Mouse (Mus musculus) embryo, embryonic 10.5 days (tissue): ENCODE results near the gene Wdr81.
"Not testable (repeated sequence)": the region's sequence is repeated elsewhere in the genome, so short reads cannot be mapped to it uniquely, and the experiment has no call there.

Experiments
- DNase-seq: peaks from one replicate; pipeline ENCODE4 v3.0.0-alpha.2; 2015; ENCODE audit warnings: low spot score

Wdr81 gene

DNA sequence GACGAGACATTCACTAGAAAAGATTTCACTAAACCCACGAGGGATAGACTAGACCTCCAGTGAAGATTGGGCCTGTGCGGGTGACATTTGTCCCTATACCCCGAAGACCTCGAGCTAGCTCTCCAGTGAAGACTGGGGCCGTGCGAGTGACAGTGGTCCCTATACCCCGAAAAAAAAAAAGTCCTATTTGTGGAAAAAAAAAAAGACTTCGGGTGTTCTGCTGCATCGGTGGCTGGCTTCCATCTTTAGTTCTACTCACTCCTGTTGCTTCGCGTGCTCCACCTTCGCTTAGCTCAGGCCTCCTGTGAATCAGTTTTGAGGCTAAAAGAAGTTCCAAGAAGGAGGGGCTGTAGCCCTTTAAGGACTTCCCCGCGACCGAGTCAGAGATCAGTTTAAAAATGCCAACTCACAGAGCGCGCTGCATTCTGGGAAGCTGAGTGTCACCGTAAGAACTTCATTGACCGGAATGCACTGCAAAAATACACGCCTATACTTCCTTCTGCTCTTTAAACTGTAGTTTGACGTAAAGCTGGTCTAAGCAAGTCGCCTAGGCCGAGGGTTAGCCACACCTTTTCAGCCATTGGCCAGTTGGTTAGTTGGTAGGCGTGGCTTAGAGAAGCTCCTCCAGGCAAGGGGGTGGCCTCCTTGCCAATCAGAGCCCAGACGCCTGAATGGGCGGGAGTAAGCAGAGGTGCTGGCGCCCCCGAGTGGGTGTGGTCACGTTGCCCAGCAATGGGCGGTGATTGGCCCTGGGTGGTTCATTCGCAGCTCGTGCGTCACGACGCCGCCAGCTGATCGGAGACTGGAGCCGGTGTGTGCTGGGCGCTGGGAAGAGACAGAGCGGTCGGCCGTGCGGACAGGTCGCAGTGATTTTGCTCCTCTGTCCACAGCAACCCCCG lies 6.6 kb upstream of the Wdr81 start, which contains the start of gene Tlcd2:
Gene Tlcd2, plus strand, starts transcription at position 872 of the 899 bp plus-strand sequence.
- DNase-seq = peak; percentile 100

DNA sequence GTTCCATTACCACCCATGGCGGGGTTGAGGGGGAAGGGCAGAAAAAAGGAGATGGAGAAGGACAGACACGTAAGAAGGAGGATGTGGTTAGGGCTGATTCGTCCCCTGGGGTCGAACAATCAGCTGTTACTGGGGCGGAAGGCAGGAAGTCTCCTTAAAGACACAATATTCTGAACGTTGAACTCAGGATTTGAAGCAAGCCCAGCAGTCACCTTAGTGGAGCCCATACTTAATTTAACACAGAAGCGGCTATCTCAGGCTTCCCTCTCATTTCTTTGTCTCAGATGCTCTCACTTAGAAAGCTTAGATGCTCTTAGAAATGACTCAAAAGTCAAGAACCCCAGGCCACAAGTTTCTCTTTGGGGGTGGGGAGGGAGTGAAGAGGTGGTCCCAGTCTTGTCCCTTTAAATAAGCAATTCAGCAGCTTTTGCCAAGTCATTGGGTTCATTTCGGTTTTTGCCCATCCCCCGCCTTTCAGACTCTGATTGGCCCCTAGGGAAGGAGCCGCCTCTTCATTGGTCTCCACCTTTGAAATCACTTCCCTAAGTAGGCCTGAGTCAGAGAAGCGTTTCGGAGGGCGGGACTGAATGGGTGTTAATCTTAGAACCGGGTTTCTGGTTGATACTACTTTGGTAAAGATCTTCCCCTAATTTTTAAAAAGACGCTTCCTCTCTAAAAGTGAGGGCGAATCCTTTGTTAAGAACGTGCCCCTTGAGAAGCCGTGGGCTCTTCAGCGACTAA lies 5.8 kb upstream of the Wdr81 start:
- DNase-seq = peak; percentile 97

DNA sequence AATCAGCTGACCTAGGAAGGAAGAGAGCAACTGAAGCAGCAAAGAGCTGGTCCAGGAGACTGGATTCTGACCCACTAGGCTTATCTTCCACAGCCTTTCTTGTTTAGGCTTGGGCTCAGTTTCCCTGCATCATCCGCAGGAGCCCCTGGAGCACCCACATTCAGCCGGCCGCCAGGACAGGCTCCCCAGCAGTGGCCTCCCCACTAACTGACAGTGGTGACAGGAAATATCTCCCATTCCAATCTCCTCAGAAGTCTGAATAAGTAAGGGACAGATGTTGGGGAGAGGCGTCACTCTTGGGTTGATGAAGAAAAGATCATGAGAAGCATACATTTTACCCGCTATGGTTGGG lies 5.2 kb upstream of the Wdr81 start:
- DNase-seq = no peak

DNA sequence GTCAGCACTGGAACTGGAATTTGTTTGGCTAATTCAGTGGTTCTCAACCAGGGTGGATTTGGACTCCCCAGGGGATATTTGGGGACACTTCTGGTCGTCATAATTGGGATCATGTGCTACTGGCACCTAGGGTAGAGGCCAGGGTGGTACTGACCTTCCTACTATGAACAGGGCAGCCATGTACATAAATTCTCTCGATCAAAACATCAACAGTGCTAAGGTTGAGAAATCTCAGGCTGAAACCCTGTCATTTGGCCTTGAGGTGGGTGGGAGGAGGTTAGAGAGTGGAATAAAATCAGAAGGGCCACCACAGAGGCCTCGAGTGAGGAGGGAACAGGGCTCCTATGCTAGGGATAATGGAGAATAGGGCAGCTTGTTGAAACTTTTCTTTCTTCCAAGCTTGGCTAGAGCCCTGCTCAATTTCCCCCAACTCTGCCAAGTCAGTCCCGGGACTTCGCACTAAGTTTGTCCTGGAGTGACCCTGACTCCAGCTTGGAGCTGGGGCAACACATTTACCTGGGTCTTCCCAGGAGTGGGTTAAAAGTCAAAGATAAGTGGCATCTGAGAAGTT lies 4.7 kb upstream of the Wdr81 start:
- DNase-seq = no peak

DNA sequence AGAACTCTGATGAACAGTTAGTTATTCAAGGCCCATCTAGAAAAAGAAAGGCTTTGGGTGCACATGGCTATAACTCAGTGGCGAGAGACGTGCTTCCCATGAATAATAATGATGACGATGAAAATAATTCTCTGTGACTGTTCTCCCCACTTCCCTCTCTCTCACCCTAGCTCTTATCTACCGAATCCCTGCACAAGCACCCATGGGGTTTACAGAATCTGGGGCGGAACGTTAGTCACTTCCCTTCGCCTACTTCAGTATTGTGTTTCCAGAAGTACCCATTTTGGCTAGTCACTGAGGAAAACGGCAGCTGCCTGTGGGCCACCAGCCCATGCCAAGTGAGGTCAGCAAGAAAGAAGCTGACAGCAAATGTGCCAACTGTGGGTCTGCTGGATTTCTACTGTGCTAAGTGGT lies 4.1 kb upstream of the Wdr81 start:
- no peak for DNase-seq

DNA sequence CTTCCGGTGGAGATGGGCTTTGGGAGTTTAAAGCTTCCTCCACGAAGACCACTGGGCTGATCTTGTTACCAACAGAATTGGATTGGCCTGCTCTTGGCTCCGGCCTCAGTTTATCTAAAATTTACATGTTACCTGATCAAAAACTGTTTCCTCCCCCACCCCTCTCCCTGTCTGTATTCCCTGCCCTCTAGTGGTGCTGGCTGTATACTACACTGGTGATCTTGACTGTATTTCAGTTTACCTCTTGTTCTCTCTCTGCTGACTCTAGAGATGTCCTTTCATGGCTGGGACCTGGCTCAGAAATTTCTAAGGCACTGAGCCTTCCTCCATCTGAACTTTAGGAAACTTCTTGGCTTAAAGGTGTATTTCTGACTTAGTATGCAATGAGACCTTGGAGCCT lies 3.7 kb upstream of the Wdr81 start:
- DNase-seq = peak; percentile 73

DNA sequence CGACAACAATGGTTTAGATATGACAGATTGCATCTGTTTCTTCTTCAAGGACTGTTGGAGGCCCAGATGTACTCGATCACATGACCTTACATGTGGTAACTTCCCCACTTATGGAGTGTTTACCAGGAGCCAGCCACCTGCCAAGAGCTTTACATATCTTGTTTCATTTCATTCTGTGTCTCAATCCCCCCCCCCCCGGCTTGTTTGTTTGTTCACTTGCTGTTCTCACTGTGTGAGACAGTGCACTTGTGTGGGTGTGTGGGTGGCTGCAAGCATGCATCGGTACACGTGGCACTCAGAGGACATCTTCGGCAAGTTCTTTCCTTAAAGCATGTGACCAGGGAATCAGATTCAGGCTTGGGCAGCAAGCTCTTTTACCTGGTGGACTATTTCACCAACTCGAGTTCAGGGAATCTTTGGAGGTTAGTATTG lies 1.9 kb upstream of the Wdr81 start:
- DNase-seq = no peak

DNA sequence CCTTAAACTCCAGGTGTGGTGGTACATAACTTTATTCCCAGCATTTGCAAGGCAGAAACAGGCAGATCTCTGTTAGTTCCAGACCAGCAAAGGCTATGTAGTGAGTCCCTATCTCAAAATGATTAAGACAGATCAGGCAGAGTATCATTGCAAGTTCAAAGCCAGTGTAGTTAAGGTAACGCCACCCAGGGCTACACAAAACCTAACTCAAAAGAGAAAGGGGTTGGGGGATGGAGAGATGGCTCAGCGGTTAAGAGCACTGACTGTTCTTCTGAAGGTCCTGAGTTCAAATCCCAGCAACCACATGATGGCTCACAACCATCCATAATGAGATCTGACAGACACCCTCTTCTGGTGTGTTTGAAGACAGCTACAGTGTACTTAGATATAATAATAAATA lies 1.5 kb upstream of the Wdr81 start:
- not testable (repeated sequence) for DNase-seq

DNA sequence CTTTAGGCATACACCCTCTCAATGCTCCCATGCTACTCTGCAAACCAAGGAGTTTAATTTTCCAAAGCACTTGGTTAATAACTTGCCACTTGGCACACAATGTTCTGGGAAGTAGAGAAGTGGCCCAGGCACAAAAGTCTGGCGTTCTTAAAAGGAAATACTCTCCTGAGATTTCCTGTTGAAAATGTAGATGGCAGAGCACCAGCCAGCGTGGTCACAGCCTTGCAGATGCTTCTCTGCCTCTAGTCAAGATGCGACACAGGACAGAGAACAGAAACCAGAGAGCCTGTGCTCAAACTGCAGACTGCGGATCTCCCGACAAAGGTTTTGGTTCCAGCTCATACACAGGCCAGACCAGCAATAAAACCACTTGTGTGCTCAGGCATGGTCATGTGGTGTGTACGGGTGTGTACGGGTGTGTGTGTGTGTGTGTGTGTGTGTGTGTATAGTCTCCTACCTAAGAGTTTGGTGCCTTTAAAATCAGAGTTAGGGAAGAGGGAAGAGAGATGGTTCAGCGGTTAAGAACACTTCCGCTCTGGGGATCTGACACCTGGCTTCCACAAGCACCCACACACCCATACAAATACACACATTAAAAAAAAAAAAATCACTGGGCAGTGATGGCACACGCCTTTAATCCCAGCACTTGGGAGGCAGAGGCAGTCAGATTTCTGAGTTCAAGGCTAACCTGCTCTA lies 672 bp upstream of the Wdr81 start:
- no peak for DNase-seq

DNA sequence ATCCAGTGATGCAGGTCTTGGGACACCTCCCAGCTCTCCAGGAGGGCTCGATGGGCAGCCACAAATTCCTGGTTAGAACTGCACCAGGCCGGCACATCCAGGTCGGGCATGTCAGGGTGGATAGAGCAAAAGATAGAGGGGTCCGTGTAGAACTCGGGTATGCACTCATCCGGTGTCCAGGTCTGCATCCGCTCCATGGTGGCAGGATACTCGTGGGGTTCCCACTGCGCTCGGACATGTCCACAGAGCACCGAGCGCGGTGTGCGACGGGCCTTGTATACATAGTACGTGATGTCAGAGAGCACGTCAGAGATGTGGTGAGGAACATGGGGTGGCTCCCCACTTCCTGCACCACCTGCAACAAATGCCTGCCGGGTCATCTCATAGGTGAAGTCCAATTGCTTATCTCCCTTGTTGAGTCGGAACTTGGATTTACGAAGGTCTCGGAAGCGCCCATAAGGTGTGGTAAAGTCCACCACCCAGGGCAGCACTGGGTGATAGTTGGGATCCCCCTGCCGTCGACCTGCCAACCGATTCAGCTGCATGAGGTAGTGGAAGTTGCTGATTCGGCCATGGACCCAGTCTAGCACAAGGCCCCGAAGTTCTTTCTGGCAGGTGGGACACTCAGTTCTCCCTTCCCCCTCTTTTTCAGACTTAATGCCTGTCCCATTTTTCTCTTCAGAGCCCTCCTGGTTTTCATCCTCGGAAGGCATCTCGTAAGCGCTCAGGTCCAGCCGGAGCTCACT lies 1.5 kb downstream of the Wdr81 start:
- DNase-seq = no peak

DNA sequence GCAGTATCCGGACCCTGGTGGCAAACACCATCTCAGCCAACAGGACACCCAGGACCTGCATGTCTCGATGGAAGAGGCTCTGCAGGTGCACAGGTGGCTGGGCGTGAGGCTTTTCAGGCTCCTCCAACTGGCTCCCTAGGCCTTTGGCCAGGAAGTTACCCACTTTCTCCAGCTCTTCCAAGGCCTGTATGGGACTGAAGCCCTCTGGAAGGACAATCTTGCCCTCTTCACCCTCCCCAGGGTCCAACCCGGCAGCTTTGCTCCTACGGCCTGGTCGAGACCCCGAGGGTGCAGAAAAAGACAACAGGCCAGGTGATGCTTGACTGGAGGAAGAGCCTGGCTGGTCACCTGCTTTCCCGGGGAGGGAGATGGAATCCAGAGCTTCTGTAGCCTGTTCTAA lies 2.4 kb downstream of the Wdr81 start:
- DNase-seq = no peak

DNA sequence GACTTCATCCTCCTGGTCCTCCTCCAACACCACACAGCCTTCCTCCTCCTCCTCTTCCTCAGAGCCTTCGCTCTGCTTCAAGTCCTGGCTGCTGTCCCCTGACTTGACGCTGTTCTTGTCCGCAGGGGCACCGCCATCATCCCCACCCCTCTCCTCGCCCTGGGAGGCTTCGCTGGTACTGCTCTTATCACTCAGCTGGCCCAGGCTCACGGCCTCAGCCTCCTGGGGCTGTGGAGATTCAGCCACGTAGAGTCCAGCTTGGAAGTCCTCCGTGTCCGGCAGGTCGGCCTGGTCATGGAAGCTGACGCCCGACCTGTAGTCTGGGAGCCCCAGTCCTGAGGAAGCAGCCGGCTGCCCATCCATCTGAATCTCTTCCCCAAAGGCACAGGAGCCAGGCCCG lies 3.6 kb downstream of the Wdr81 start:
- no peak for DNase-seq

DNA sequence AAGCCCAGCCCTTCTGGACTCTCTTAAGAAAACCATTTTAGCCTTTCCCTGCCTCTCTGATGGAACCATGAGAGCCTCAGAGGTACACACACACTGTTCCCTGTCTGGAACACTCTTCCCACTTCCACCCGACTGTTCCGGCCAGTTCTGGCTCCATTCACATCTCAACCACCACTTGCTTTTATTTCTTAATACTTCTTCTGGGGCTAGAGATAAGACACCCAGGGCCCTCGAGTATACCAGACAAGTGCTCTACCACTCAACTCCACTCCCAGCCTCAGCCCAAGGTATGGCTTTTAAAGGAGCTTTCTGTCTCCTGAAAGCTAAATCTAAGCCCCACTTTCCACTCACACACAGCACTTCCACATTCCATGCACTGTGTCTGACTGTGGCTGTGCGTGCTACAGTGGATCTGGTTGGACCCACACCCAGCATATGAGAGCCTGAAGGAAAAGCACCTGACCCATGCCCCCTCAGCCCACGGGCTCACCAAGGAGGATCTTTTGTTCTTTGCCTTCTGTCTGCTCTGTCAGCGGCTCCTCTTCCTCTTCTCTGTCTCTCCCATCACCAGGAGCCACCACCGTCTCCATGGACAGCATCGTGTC lies 4.1 kb downstream of the Wdr81 start:
- no peak for DNase-seq

DNA sequence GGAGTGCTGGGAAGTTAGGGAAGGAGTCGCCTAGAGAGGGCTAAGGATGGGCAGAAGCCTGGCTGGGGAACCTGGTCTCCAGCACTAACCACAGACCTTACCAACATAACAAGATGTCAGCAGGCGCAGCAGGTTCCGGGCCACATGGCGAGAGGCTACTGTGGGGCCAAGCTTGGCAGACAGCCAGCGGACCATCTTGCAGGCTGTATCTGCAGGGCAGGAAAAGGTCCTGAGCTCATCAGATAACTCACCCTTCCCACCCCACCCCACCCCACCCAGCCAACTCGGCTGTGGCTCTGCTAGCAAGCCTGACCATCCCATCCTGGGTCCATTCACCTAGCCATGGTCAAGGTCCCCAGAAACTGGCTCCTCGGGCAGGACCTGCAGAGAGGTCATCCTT lies 4.8 kb downstream of the Wdr81 start:
- DNase-seq = no peak

DNA sequence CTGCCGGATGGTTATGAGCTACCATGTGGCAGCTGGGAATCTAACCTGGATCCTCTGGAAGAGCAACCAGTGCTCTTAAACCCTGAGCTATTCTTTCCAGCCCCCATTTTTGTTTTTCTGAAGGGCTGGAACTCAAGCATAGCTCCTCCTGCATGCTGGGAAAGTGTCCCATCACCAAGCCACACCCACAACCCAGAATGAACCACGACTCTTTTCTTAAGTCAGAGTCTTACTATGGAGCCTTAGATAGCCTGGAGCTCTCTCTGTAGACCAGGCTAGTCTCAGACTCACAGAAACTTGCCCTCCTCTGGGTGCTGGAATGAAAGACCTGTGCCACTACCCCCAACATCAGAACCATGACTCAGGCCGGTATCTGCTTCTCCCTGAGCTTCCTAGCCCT lies 5.9 kb downstream of the Wdr81 start:
- DNase-seq = no peak

DNA sequence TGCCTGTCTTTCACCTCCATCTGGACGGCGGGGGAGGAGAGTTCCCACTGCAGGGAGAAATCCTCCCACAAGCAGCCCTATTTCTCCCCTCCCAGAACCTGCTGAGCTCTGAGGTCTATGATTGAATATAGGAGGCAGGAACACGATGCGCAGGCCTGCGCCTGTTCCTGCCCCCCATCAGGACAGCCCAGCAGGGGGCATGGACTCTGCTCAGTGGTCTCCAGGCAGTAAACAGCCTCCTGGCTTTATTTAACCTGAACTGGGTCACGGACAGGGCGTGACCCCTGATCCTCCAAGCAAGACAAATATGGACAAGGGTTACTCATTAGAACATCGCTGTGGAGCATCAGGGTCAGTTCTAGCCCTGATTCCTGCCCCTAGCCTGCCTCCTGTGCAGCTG lies 10.8 kb downstream of the Wdr81 start:
- DNase-seq = peak; percentile 28

DNA sequence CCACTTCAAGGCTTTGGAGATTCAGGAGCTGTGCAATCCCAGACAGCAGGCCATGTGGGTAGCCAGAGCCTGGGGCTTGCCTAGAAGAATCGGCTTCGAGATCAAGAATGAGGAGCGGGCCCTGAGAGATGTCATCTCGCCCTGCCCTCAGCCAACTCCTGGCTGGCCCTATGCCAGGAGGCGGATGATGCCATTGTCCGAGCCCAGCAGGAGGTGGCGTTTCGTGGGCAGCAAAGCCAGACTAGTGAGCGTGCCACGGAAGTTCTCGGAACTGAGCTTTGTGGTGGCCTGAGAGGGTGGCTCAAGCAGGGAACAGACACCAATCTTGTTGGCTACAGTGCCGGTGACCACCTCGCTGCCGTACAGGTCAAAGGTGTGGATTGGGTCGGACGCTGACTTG lies 12.9 kb downstream of the Wdr81 start:
- no peak for DNase-seq

DNA sequence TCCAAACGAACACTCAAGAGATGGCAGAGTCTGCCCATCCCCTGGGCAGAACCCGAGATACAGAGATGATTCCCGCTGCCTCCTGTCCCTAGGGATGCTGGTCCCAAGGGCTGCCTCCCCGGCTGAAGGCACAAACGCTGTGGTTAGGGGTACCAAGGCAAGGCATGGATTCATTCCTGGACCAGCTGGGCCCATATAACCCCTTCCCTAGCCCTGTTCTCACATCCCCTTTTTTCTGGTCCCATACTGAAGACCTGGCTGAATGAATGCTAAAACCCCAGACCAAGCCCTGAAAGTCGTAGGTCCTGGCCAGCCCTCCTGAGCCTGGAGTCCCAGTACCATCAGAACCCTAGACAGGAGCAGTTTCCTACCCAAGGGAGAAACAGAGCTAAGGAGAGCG lies 13.5 kb downstream of the Wdr81 start:
- no peak for DNase-seq

DNA sequence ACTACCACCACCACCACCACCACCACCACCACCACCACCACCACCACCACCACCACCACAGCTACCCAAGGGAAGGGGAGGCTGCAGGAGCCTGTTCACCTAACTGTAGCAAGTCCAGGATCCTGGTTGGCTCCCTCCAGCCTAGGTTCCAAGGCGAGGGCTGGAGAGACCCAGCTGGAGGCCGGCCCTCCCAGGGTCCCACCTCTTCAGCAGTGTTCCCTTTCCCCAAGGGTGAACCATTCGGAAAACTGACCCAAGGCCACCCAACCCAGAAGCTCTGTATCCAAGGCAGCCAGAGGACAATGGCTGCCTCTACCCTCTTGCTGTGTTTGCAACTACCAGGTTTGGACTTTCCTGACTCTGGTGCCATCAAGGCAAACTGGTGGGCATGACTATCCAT lies 14.6 kb downstream of the Wdr81 start:
- DNase-seq = no peak

DNA sequence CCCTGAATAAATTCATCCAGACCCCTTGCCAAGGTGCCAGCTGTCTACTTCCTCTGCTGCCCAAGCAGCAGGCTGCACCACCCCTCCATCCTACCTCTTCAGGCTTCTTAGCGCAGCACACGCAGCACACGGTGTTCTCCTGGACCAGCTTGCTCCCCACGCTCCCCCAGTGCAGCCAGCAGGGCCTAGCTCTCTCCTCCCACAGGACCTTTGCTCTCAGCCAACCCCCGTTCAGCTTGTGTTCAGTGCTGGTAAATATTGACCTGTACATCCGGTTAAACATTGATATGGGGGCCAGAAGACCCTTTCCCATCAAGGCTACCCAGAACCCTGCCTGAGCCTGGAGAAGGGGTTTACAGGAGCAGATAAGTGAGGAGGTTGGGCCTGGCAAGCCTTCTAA lies 15.2 kb downstream of the Wdr81 start, which contains the start of gene Serpinf2:
Gene Serpinf2, minus strand, starts transcription at position 229 of the 400 bp plus-strand sequence.
- no peak for DNase-seq

DNA sequence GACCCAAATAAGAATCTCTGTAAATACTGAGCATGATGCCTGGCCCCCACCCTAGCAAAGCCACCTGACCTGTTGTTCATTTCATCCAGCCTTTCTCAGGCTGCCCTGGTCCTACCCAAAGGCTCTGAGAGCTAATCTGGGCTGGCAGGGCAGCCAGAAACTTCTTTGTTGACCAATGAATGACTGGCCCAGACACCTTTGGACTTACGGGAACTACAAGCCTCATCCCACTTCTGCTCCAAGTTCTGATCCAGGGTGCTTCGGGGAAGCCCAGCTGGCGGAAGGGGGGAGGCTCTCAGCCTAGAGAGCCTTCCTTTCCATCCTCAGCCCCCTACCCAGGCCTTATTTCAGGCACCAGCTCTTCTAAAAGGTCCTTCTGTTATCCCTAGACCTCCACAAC lies 15.7 kb downstream of the Wdr81 start:
- no peak for DNase-seq
